Mouse (Mus musculus) hindbrain, embryonic 14.5 days (tissue): Measurements from ENCODE around the gene Them7. TPM values are rescaled to one million over a fixed set of nuclear protein-coding genes. Genes with fewer than 3 reads are reported as not detected.

Experiments used
- ATAC-seq: fragments of 200-750 bp; cut with Nextera tagmentation; 2 replicates; pipeline ENCODE4 v1.8.0; 2017; ENCODE audit warnings: moderate number of reproducible peaks, mild to moderate bottlenecking, moderate TSS enrichment, moderate library complexity; ENCODE audit not compliant: low FRiP score
- DNase-seq: peaks from one replicate; pipeline ENCODE4 v3.0.0-alpha.2; 2015; ENCODE audit warnings: low spot score
- H3K27ac ChIP-seq: fragments of 300-500 bp; sonication (generic); 2 replicates; pipeline ENCODE4 v1.5.1; 2014; ENCODE audit warnings: mild to moderate bottlenecking, moderate library complexity
- H3K27me3 ChIP-seq: fragments of 300-500 bp; sonication (generic); 2 replicates; pipeline ENCODE4 v1.6.1; 2014; ENCODE audit warnings: mild to moderate bottlenecking, low read length, mixed read lengths; ENCODE audit not compliant: control insufficient read depth, insufficient read depth
- H3K36me3 ChIP-seq: fragments of 300-500 bp; sonication (generic); replicated peaks from 2 replicates; pipeline ENCODE4 v1.6.1; 2014; ENCODE audit not compliant: control insufficient read depth, insufficient read depth
- H3K4me1 ChIP-seq: fragments of 300-500 bp; sonication (generic); replicated peaks from 2 replicates; pipeline ENCODE4 v1.6.1; 2014; ENCODE audit warnings: antibody characterized with exemption, low read length, mixed read lengths; ENCODE audit not compliant: control insufficient read depth, insufficient read depth
- H3K4me2 ChIP-seq: fragments of 300-500 bp; sonication (generic); replicated peaks from 2 replicates; pipeline ENCODE4 v1.6.1; 2014; ENCODE audit warnings: mild to moderate bottlenecking, moderate library complexity
- H3K4me3 ChIP-seq: fragments of 300-500 bp; sonication (generic); replicated peaks from 2 replicates; pipeline ENCODE4 v1.5.1; 2014; ENCODE audit warnings: mild to moderate bottlenecking, low read length
- H3K9ac ChIP-seq: fragments of 300-500 bp; sonication (generic); 2 replicates; pipeline ENCODE4 v1.6.1; 2014
- H3K9me3 ChIP-seq: fragments of 300-500 bp; sonication (generic); 2 replicates; pipeline ENCODE4 v1.6.1; 2016; ENCODE audit warnings: low read length; ENCODE audit not compliant: control insufficient read depth
- WGBS: fragments of 180-500 bp; shearing (Covaris S2); extraction: QIAGEN DNeasy Blood & Tissue Kit; methylation state at CpG from one replicate; pipeline ENCODE4 v1.1.7; 2014; 5-methylcytosine and 5-hydroxymethylcytosine counted together
- polyA plus RNA-seq: library from polyadenylated mRNA; unstranded; fragments of >200 nt; fragmentation: Nextera tagmentation; extraction: Ambion mirVana; gene quantifications from 2 replicates; pipeline ENCODE4 v1.2.1, GENCODE M21; 2014

Them7 gene
- polyA plus RNA-seq, 1 experiment from 2014 or later: not detected

DNA sequence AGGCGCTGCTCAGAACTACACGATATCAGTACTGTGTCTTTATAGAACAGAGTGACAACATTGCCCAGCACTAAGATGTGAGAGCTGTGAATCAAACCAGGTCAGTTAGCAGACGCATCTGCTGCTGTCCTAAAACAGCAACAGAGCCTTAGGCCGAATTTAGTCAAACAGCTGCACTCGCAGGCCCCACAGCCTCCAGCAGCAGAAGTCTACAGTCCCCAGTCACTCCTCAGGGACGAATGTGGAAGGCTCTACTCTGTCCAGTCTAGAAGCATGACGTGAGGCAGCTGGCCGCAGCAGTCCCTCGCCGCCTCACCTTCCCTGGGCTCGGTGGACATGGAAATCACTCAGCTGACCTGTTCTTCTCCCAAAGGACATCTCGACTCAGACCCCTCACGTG lies 20.6 kb downstream of the Them7 start:
- ATAC-seq: no peak
- no peak overlapping the region for H3K27ac ChIP-seq
- DNase-seq: no peak
- no peak overlapping the region for H3K4me2 ChIP-seq
- H3K36me3 ChIP-seq: no peaks in the 10 kb centered on the region
- no peak overlapping the region for H3K4me3 ChIP-seq
- no peaks in the 10 kb centered on the region for H3K9me3 ChIP-seq
- H3K4me1 ChIP-seq: no peaks in the 10 kb centered on the region
- H3K9ac ChIP-seq: no peak overlapping the region
- 67% methylated on average over 13 of the region's 13 CpGs for WGBS
- H3K27me3 ChIP-seq: no peaks in the 10 kb centered on the region

DNA sequence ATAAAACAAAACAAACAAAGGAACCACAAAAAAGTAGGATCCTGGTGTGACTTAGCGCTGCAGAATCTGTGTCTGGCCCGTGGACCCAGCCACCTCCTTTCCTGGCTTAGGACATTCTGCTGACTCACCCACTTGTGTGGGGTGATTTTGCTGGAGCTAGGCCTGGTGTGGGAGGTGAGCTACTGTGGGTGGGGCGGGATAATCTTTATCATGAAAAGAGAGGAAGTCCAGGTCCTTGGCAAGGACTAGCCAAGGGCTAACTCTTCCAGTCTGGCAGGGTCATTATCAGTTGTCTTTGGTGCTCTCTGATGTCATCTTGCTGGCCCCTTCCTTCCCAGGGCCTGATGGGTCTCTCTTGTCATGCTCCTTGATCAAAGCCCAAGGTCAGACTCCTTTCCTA lies 27.9 kb downstream of the Them7 start:
- H3K27ac ChIP-seq: no peak overlapping the region
- 83% methylated on average over 3 of the region's 3 CpGs for WGBS
- DNase-seq (no peak), ATAC-seq (no peak)
- no peak overlapping the region for H3K9ac ChIP-seq
- H3K27me3 ChIP-seq: peaks cover 4% of the 10 kb centered on the region; the same call in 1 of the 2 replicates
- H3K9me3 ChIP-seq: no peaks in the 10 kb centered on the region
- no peaks in the 10 kb centered on the region for H3K36me3 ChIP-seq
- no peaks in the 10 kb centered on the region for H3K4me1 ChIP-seq
- H3K4me3 ChIP-seq: no peak overlapping the region
- no peak overlapping the region for H3K4me2 ChIP-seq

DNA sequence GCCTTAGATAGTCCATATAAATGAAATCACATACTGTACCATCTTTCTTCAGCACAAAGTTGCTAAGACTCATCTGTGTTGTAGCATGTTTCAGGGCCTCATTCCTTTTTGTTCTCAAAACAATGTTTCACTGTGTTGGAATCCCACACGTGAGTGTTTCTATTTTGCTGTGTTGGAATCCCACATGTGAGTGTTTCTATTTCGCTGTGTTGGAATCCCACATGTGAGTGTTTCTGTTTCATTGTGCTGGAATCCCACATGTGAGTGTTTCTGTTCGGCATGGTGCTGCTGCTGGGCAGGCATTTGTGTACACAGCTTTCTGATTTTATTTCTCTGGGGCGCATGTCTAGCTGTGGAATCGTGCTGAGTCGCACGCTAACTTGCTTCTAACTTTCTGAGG lies 28.7 kb downstream of the Them7 start:
- no peak overlapping the region for H3K4me3 ChIP-seq
- H3K27ac ChIP-seq: no peak overlapping the region
- no peaks in the 10 kb centered on the region for H3K4me1 ChIP-seq
- no peak overlapping the region for H3K4me2 ChIP-seq
- no peak overlapping the region for H3K9ac ChIP-seq
- ATAC-seq: peak; percentile 85
- peaks cover 4% of the 10 kb centered on the region; the same call in 1 of the 2 replicates for H3K27me3 ChIP-seq
- peak; percentile 40 for DNase-seq
- no peaks in the 10 kb centered on the region for H3K9me3 ChIP-seq
- H3K36me3 ChIP-seq: no peaks in the 10 kb centered on the region
- WGBS: 66% methylated on average over 7 of the region's 7 CpGs

DNA sequence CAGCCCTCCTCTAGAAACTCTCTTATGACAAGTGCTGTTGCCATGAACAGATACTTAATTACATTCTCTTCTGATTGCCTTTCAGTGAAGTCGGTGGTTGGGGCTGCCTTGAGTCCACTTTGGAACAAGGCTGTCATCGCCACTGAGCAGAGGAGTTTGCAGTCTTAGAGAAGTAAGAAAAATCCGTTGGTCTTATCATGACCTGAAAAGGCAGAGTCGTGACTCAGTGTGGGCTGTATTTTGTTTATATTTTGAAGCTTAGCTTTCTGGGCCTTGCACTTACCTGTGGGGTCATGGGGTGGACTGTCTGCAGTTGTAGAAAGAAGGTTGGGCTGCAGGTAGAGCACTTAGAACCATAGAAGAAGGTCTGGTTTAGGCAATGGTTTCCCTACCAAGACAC lies 31.3 kb downstream of the Them7 start:
- H3K36me3 ChIP-seq: no peaks in the 10 kb centered on the region
- no peak overlapping the region for H3K4me2 ChIP-seq
- no peak overlapping the region for H3K9ac ChIP-seq
- DNase-seq (no peak), ATAC-seq (no peak)
- 64% methylated on average over 4 of the region's 4 CpGs for whole genome bisulfite sequencing
- no peaks in the 10 kb centered on the region for H3K9me3 ChIP-seq
- H3K27me3 ChIP-seq: peaks cover 4% of the 10 kb centered on the region; the same call in 1 of the 2 replicates
- H3K4me1 ChIP-seq: no peaks in the 10 kb centered on the region
- no peak overlapping the region for H3K4me3 ChIP-seq
- H3K27ac ChIP-seq: no peak overlapping the region

DNA sequence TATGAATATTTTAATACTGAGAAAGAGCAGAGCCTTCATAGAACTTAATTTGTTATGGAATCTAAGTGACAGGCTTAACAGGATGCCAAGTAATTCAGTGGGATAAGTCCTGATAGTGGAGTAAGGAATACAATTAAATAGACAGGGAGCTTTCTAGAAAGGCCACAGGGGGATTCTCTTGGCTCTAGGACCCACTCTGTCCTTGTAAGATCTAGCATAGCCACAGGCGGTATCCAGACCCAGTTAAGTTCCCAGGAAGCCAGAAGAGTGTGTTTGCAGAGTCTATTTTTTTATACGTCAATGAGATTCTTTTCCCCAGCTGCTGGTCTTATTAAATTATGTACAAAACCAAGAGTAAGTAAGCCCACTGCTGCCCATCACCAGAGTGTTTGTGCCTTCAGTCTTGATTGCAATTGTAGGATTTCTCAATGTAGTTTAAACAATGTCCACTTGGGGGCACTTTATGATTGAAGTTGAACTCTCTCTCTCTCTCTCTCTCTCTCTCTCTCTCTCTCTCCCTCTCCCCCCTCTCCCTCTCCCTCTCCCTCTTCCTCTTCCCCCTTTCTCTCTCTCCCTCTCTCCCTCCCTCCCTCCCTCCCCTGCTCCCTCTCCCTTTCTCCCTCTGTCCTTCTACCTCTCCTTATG lies 32.4 kb downstream of the Them7 start:
- ATAC-seq (peak; percentile 21; the same call in 1 of the 2 replicates), DNase-seq (peak; percentile 85)
- H3K27ac ChIP-seq: no peak overlapping the region
- no peaks in the 10 kb centered on the region for H3K9me3 ChIP-seq
- H3K4me2 ChIP-seq: no peak overlapping the region
- no peak overlapping the region for H3K9ac ChIP-seq
- 73% methylated on average over 2 of the region's 2 CpGs for WGBS
- no peaks in the 10 kb centered on the region for H3K36me3 ChIP-seq
- H3K4me1 ChIP-seq: no peaks in the 10 kb centered on the region
- H3K27me3 ChIP-seq: peaks cover 4% of the 10 kb centered on the region; the same call in 1 of the 2 replicates
- no peak overlapping the region for H3K4me3 ChIP-seq

DNA sequence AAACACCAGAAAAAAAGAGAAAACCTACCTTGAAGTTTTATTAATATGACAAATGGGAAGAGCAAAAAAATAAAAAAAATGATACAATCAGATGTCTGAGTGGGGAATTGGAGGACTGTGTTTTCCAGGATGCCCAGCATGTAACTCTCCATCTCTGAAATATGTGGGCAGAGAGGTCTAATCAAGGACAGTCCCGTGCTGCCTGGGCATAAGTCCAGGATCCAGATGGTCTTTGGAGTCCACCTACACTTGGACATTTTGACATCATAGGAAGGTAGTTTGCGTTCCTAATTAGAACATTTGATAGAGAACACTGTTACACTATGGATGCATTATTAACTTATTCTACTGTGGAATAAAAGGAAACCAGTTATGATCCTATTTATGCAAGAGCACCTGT lies 33.3 kb downstream of the Them7 start:
- ATAC-seq: no peak
- WGBS: 61% methylated on average over 2 of the region's 2 CpGs
- H3K27ac ChIP-seq: no peak overlapping the region
- H3K9me3 ChIP-seq: no peaks in the 10 kb centered on the region
- H3K36me3 ChIP-seq: no peaks in the 10 kb centered on the region
- H3K9ac ChIP-seq: no peak overlapping the region
- H3K4me1 ChIP-seq: no peaks in the 10 kb centered on the region
- DNase-seq: no peak
- H3K4me2 ChIP-seq: no peak overlapping the region
- no peak overlapping the region for H3K4me3 ChIP-seq
- H3K27me3 ChIP-seq: peaks cover 4% of the 10 kb centered on the region; the same call in 1 of the 2 replicates

DNA sequence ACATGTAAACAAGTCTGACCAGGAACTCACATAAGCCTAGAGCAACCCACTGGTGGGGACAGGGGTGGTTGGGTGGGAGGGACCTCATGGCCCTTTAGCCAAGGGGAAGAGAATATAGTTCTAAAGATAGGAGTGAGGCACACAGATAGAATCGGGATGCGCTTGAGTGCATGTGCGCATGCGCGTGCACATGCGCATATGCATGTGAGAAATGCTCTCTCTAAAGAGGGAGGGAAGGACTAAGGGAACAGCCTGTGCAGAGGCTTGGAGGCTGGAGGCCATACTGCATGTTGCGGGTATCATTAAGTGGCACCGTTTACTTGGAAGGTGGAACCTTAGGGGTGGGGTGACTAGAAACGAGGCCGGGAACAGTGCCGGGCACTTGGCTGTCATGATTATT lies 37.2 kb downstream of the Them7 start:
- DNase-seq: no peak
- H3K27me3 ChIP-seq: no peaks in the 10 kb centered on the region
- no peak for ATAC-seq
- no peaks in the 10 kb centered on the region for H3K9me3 ChIP-seq
- H3K4me1 ChIP-seq: no peaks in the 10 kb centered on the region
- no peak overlapping the region for H3K9ac ChIP-seq
- no peak overlapping the region for H3K27ac ChIP-seq
- no peak overlapping the region for H3K4me2 ChIP-seq
- no peaks in the 10 kb centered on the region for H3K36me3 ChIP-seq
- WGBS: 92% methylated on average over 11 of the region's 11 CpGs
- H3K4me3 ChIP-seq: no peak overlapping the region

DNA sequence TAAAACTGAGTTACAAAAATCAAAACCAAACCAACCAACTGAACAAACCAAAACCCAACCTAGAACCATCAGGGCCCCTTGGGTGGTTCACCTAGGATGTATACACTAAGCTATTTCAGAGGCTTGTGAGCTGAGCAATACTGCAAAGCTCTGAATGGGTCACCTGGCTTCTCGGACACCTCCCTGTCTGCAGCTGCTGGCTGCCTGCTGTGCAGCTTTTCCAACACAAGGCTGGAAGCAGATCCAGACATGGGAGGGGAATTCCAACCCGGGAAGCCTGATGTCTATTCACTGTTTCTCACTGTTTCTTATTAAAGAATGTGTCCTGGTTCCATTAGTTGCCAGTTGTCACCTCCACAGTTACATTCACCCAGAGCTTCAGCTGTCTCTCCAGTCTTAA lies 39.1 kb downstream of the Them7 start:
- H3K36me3 ChIP-seq: no peaks in the 10 kb centered on the region
- WGBS: 25% methylated on average over 2 of the region's 2 CpGs
- no peak for DNase-seq
- no peak for ATAC-seq
- H3K9ac ChIP-seq: no peak overlapping the region
- no peak overlapping the region for H3K4me2 ChIP-seq
- no peaks in the 10 kb centered on the region for H3K4me1 ChIP-seq
- H3K4me3 ChIP-seq: no peak overlapping the region
- no peaks in the 10 kb centered on the region for H3K9me3 ChIP-seq
- H3K27ac ChIP-seq: no peak overlapping the region
- no peaks in the 10 kb centered on the region for H3K27me3 ChIP-seq

DNA sequence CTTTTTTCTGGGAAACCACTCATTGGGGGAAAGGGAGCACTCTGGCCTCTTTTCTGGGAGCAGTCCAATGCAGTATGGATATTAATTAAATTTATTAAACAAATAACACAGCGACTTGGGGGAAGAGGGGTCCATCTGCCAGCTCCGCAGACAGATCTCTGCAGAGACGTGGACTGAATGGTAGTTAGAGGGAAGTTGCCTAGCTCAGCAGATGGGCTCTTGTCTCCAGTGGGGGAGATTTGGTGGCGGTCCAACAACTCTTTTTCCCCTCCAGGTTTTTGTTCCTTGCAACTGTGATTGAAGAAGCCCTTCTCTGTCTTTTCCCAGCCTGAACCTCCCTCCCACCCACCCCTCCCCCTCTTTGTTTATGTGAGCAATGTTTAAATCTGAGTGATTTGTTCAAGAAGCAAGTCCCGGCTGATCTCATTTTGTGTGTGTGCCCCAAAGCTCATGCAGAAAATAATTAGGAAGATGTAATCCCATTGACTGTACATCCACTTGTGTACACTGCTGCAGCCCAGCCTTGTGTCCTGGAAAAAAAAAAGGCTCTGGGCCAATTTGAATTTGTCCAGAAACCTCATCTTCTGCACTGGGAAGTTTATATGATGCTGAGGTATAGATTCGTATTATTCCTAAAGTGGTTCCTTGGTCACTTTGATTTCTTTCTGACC lies 58.4 kb downstream of the Them7 start:
- no peaks in the 10 kb centered on the region for H3K9me3 ChIP-seq
- H3K4me1 ChIP-seq: no peaks in the 10 kb centered on the region
- ATAC-seq (peak; percentile 88), DNase-seq (peak; percentile 77)
- no peaks in the 10 kb centered on the region for H3K36me3 ChIP-seq
- no peak overlapping the region for H3K9ac ChIP-seq
- no peak overlapping the region for H3K4me2 ChIP-seq
- 24% methylated on average over 6 of the region's 6 CpGs for WGBS
- H3K4me3 ChIP-seq: no peak overlapping the region
- no peaks in the 10 kb centered on the region for H3K27me3 ChIP-seq
- peak overlapping the region; percentile 56; the same call in 1 of the 2 replicates for H3K27ac ChIP-seq
